Mouse (Mus musculus): ENCODE results near the gene Klk10. TPM values are rescaled to one million over a fixed set of nuclear protein-coding genes. Genes with fewer than 3 reads are reported as not detected.

Gene Klk10
- 0.27 and 0.32 TPM in 2 replicates for polyA plus RNA-seq (2012; rRNA removed)

DNA sequence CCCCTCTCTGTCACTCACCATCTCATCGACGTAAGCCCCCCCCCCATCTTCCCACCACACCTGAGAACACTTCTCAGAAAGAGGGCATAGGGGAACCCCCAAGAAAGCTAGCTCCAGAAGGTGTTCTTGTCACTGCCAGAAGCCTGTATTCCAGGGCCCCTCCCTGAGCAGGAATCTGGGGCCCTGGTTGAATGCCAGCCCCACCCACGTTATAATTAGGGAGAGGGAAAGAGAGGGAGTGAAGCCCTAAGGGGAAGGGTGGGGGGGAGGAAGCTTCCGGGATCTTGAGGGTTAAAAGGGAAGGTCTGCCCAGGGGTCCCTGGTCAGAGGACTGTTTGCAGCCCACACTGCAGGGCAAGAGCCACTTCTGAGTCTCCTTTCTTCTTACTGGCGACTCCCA lies at the start of gene Klk10:
Gene Klk10, plus strand, starts transcription at position 290 of the 400 bp plus-strand sequence.
- TF ChIP-seq POLR2A (IDR thresholded peaks at IDR 0.05; ENCODE audit: extremely low read depth, insufficient read depth, low read length) (no peak), CTCF (IDR thresholded peaks at IDR 0.05; ENCODE audit: extremely low read depth, insufficient read depth, low read length) (no peak)
- Histone ChIP-seq H3K27ac (ENCODE audit: insufficient read depth, low read length) (no peak within 1 kb of the TSS), H3K4me3 (ENCODE audit: insufficient read depth, low read length) (no peak within 1 kb of the TSS), H3K4me1 (ENCODE audit: control insufficient read depth, insufficient read depth, low read length) (no peaks in the 10 kb centered on the region)

DNA sequence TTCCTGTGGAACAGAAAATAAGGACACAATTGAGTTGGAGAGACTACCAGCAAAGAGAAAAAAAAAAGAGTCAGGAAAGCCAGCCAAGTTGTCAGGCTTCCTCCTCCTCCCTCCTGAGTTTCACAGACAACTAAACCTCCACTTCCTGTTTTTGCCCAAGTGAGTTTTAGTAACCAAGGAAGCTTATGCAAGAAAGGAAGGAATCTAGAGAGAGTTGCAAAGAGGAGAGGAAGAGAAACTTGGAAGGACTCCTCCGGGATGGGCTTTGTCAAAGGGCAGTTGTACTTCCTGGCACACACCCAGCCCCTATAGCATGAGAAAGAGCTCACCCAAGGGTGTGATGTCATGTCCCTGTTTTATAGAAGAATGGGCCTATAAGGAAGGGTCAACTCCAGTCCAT lies 33.0 kb upstream of the Klk10 start:
- Histone ChIP-seq H3K4me3 (ENCODE audit: insufficient read depth, low read length) (no peak overlapping the region), H3K27ac (ENCODE audit: insufficient read depth, low read length) (no peak overlapping the region), H3K4me1 (ENCODE audit: control insufficient read depth, insufficient read depth, low read length) (no peaks in the 10 kb centered on the region)
- no peak for TF ChIP-seq CTCF (IDR thresholded peaks at IDR 0.05; ENCODE audit: extremely low read depth, insufficient read depth, low read length)
- TF ChIP-seq POLR2A (IDR thresholded peaks at IDR 0.05; ENCODE audit: extremely low read depth, insufficient read depth, low read length): no peak

DNA sequence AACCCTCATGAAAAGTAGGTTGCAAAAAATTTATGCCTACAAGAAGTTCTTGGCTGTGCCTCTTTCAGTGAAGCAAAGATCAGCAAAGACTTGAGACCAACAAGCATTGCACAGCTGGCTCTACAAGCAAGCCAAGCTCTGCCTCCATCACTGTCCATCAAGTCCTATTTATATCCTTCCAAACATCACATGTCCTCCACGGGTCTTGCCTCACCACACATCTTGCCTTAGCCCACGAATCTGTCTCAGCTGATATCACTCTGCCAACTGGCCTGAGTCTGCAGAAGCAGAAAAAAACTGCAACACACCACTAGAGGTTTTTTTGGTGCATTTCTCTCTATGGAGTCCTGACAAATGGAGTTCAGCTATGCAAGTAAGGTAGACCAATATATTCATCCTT lies 28.0 kb upstream of the Klk10 start:
- Histone ChIP-seq H3K27ac (ENCODE audit: insufficient read depth, low read length) (no peak overlapping the region), H3K4me3 (ENCODE audit: insufficient read depth, low read length) (no peak overlapping the region), H3K4me1 (ENCODE audit: control insufficient read depth, insufficient read depth, low read length) (no peaks in the 10 kb centered on the region)
- no peak for TF ChIP-seq CTCF (IDR thresholded peaks at IDR 0.05; ENCODE audit: extremely low read depth, insufficient read depth, low read length)
- TF ChIP-seq POLR2A (IDR thresholded peaks at IDR 0.05; ENCODE audit: extremely low read depth, insufficient read depth, low read length): no peak

DNA sequence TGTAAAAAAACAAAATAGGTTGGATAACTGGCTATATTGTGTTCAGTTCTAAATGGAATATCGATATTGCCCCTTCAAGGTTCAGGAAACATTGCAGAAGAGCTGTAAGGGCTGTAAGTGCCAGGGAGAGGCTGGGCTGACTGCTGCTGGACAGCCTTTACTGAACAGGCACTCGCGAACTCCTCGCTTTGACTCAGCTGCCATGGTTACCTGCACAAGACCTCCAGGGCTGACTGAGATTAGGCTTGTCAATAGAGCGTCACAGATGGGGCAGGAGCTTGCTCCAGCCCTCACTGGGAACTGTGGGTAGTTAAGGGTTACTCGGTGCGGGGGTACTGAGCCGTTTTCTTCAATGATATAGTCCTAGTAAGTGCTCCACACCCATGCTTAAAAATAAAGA lies 14.4 kb upstream of the Klk10 start:
- no peaks in the 10 kb centered on the region for H3K4me1 ChIP-seq (ENCODE audit: control insufficient read depth, insufficient read depth, low read length)
- H3K4me3 ChIP-seq (ENCODE audit: insufficient read depth, low read length): no peak overlapping the region
- no peak overlapping the region for H3K27ac ChIP-seq (ENCODE audit: insufficient read depth, low read length)
- TF ChIP-seq CTCF (IDR thresholded peaks at IDR 0.05; ENCODE audit: extremely low read depth, insufficient read depth, low read length) (no peak), POLR2A (IDR thresholded peaks at IDR 0.05; ENCODE audit: extremely low read depth, insufficient read depth, low read length) (no peak)

DNA sequence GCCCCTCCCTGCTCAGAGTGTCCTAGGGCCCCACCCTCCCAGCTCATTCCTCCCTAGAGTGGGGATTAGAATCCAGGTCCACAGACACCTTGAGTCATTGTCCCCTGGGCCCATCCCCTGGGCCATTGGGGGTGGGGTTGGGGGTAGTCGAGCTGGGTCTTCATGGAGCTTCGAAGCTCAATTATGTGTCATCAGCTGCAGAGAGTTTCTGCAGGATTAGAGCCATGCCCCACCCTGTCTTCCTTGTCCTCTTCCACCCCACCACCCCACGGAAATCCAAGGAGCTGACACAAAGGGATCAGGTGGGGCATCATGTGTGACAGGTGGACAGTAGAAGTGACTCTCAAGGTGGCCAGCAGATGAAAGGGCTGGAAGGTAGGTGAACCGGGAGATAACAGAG lies 12.2 kb upstream of the Klk10 start, which contains the start of gene Klk12:
Gene Klk12, plus strand, starts transcription at position 301 of the 400 bp plus-strand sequence.
- no peak for TF ChIP-seq CTCF (IDR thresholded peaks at IDR 0.05; ENCODE audit: extremely low read depth, insufficient read depth, low read length)
- no peak for TF ChIP-seq POLR2A (IDR thresholded peaks at IDR 0.05; ENCODE audit: extremely low read depth, insufficient read depth, low read length)
- Histone ChIP-seq H3K4me1 (ENCODE audit: control insufficient read depth, insufficient read depth, low read length) (no peaks in the 10 kb centered on the region), H3K27ac (ENCODE audit: insufficient read depth, low read length) (no peak within 1 kb of the TSS), H3K4me3 (ENCODE audit: insufficient read depth, low read length) (no peak within 1 kb of the TSS)

DNA sequence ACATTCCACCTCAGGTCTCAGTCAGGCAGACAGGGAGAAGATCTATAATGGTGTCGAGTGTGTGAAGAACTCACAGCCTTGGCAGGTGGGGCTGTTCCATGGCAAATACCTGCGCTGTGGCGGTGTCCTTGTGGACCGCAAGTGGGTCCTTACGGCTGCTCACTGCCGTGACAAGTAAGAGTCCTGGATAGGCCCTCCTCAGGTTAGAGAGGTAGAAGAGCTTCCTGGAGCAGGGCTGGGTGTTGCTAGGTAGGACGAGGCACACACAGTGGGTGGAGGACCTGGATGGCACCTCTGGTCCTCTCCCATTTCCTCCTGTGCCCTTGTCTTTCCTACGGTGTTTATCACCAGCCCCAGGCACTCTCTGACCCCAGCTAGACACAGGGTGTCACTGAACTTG lies 11.2 kb upstream of the Klk10 start:
- Histone ChIP-seq H3K4me1 (ENCODE audit: control insufficient read depth, insufficient read depth, low read length) (no peaks in the 10 kb centered on the region), H3K27ac (ENCODE audit: insufficient read depth, low read length) (no peak overlapping the region), H3K4me3 (ENCODE audit: insufficient read depth, low read length) (no peak overlapping the region)
- TF ChIP-seq CTCF (IDR thresholded peaks at IDR 0.05; ENCODE audit: extremely low read depth, insufficient read depth, low read length) (no peak), POLR2A (IDR thresholded peaks at IDR 0.05; ENCODE audit: extremely low read depth, insufficient read depth, low read length) (no peak)

DNA sequence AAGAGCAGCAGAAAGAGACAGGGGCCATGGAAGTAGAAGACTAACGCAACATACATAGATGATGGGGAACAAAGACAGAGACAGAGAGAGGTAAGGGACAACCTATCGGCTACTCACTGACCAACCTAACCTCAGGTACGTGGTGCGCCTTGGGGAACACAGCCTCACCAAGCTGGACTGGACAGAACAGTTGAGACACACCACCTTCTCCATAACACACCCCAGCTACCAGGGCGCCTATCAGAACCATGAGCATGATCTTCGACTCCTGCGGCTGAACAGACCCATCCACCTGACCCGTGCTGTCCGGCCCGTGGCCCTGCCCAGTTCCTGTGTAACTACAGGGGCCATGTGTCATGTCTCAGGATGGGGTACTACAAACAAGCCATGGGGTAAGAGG lies 10.1 kb upstream of the Klk10 start:
- H3K4me3 ChIP-seq (ENCODE audit: insufficient read depth, low read length): no peak overlapping the region
- TF ChIP-seq CTCF (IDR thresholded peaks at IDR 0.05; ENCODE audit: extremely low read depth, insufficient read depth, low read length) (no peak), POLR2A (IDR thresholded peaks at IDR 0.05; ENCODE audit: extremely low read depth, insufficient read depth, low read length) (no peak)
- no peak overlapping the region for H3K27ac ChIP-seq (ENCODE audit: insufficient read depth, low read length)
- no peaks in the 10 kb centered on the region for H3K4me1 ChIP-seq (ENCODE audit: control insufficient read depth, insufficient read depth, low read length)

DNA sequence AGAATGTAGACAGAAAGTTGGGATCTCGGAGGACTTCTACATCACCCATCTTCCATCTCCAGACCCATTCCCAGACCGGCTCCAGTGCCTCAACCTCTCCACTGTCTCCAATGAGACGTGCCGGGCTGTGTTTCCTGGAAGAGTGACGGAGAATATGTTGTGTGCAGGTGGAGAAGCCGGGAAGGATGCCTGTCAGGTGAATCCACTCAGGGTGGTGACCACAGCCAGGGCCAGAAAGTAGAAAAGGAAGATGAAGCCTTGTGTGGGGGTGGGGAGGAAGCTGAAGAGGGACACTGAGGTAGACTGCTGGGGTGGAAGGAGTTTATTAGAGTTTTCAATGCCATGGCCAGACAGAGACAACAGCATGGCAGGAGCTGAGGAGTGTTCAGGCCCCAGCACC lies 8.9 kb upstream of the Klk10 start:
- H3K4me3 ChIP-seq (ENCODE audit: insufficient read depth, low read length): no peak overlapping the region
- TF ChIP-seq CTCF (IDR thresholded peaks at IDR 0.05; ENCODE audit: extremely low read depth, insufficient read depth, low read length) (no peak), POLR2A (IDR thresholded peaks at IDR 0.05; ENCODE audit: extremely low read depth, insufficient read depth, low read length) (no peak)
- no peak overlapping the region for H3K27ac ChIP-seq (ENCODE audit: insufficient read depth, low read length)
- no peaks in the 10 kb centered on the region for H3K4me1 ChIP-seq (ENCODE audit: control insufficient read depth, insufficient read depth, low read length)

DNA sequence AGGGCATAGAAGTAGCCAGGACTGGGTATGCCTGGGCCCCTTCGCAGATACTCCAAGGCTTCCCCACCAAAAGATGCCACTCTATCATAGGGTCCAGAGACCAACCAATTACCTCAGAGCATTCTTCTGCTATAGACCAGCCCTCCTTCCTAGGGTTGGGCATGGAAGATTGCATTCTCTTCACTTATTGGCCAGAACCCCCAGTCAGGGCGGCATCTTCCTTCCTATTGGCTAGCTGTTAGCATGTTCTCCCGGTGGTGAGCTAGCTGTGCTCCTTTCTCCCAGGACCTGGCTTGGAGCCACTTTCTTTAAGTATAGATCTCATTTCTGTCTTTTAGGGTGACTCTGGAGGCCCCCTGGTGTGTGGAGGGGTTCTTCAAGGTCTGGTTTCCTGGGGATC lies 7.9 kb upstream of the Klk10 start:
- Histone ChIP-seq H3K4me3 (ENCODE audit: insufficient read depth, low read length) (no peak overlapping the region), H3K4me1 (ENCODE audit: control insufficient read depth, insufficient read depth, low read length) (no peaks in the 10 kb centered on the region), H3K27ac (ENCODE audit: insufficient read depth, low read length) (no peak overlapping the region)
- TF ChIP-seq POLR2A (IDR thresholded peaks at IDR 0.05; ENCODE audit: extremely low read depth, insufficient read depth, low read length) (no peak), CTCF (IDR thresholded peaks at IDR 0.05; ENCODE audit: extremely low read depth, insufficient read depth, low read length) (no peak)

DNA sequence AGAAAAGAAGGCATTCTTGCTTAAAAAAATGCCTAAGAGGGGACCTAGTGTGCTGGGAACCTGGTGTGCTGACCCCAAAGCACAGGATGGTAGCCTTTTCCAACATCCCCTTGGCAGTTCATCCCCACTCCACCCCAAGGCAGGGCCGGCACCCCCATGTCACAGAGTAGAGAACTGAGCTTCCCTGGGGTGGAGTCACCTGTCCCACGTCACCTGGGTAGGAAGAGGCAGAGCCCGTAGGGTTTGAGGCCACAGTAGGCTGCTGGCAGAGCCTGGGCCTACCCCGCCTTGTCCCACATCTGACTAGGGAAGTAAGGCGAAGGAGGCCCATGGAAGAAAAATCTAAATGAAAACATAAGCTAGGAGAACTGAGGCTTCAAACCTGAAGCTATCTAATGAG lies 6.5 kb upstream of the Klk10 start, which contains the start of gene Klk11:
Gene Klk11, plus strand, starts transcription at position 241 of the 400 bp plus-strand sequence.
- Histone ChIP-seq H3K4me3 (ENCODE audit: insufficient read depth, low read length) (no peak within 1 kb of the TSS), H3K27ac (ENCODE audit: insufficient read depth, low read length) (no peak within 1 kb of the TSS)
- TF ChIP-seq POLR2A (IDR thresholded peaks at IDR 0.05; ENCODE audit: extremely low read depth, insufficient read depth, low read length): no peak
- no peak for TF ChIP-seq CTCF (IDR thresholded peaks at IDR 0.05; ENCODE audit: extremely low read depth, insufficient read depth, low read length)

More for the DNA sequence above, 6.5 kb upstream of the Klk10 start, which contains the start of gene Klk11:
- H3K4me1 ChIP-seq (ENCODE audit: control insufficient read depth, insufficient read depth, low read length): no peaks in the 10 kb centered on the region

All from cortical plate, adult 2 months (tissue).